Mouse (Mus musculus): Measurements from ENCODE around the gene Gid8.
"Not testable (repeated sequence)": the region's sequence is repeated elsewhere in the genome, so short reads cannot be mapped to it uniquely, and the experiment has no call there.

Gid8 gene

GRCm38 (mm10) chr2:180710276-180711155, 599 bp downstream of the Gid8 start:
- no peak for DNase-seq

- no peak for DNase-seq
Observed at GRCm38 (mm10) chr2:180711527-180711926, 1.6 kb downstream of the Gid8 start.

DNA sequence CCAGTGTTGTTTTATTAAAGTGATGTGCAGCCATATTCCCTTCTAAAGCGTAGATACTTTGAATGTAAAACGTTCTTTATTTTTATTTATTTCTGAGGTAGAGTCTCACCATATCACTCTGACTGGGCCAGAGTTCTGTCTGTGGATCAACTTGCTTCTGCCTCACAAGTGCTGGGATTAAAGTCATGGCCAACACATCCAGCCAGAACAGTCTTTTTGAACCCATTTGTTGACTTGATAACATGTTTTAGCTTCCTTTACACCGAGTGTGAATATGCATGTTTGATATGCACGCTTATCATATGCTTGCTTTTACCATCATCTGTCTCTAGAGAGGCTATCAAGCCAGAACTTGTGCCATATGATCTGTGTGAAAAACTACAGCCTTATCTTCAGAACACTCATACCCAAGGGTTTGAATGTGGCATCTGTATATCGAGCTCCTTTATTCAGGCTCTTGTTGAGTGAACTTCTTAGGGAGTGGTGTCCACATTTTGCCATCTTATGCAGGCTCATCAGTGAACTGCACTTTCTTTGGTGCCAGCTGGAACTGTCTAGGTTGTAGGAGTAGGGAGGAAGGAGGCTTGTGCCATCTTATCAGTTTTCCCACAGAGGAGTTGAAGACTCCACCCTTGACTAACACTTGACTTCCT, 2.2 kb downstream of the Gid8 start:
- no peak for DNase-seq

DNA sequence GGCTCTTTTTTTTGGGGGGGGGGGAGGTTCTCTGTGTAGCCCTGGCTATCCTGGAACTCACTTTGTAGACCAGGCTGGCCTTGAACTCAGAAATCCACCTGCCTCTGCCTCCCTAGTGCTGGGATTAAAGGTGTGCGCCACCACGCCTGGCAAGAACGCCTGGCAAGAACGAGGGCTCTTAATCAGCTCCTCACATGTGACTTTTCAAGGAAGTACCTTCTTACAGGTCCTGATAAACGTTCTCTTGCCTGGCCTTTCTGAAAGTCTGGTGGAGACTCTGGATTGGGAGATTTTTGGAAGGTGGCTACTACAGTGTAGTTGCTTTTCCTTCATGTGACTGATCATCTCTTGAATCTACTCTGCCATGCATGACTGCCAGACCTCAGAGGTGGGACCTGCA, 12.8 kb downstream of the Gid8 start:
- DNase-seq: not testable (repeated sequence)

- no peak for DNase-seq
Observed at GRCm38 (mm10) chr2:180723865-180724264, 13.9 kb downstream of the Gid8 start.

DNA sequence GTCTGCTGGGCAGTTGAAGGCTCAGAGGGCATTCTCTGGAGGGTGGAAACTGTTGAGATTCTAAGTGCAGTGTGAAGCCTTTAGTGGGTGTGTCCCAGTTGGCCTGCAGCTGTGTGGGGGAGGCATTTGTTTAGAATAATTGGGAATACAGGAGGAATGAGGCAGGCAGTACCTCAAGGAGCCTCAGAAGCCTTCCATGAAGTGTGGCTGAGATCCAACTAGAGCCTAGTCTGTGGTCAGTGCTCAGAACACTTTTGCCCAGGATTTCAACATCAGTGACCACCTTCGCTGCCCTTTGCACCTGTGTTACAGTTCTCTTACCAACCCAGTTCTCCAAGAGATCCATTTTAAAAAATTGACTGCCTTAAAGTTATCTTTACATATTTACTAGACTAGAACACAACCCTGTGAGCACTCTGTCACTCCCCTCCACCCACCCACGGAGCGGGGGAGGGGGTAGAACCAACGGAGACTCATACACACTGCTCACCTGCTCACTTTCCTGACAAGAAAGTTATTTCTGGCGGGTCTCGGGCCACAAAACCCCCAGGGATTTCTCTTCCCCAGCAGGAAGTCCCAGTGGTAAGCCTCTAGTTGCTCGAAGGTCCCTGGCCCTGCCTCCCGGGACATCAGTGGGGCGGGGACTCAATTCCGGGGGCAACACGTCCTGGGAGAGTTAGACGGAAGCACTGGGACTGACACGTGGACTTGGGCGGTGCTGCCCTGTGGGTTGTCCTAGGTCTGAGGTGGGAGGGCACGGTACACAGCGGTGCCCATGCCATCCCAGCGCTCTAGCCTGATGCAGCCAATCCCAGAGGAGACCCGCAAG, 14.9 kb downstream of the Gid8 start, which contains the start of gene Slc17a9:
Gene Slc17a9 (plus strand): TSS at position 679 of the 829 bp plus-strand sequence.
- DNase-seq: peak; percentile 72

DNA sequence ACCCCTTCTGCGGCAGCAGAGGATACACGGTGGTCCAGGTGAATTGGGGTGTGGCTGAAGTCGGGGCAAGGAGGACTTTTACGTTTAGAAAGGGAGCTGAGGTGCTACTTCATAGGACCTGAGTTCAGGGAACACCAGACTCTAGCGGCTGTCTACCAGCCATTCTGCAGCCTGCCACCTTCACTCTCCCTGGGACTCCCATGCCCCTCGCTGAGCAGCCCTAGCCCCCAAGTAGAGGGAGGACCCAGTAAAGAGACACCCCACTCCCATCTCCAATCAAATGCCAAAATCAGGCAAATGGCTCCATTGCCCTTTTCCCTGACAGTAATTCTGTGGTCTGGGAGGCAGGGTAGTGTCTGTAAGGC, 15.5 kb downstream of the Gid8 start:
- DNase-seq: no peak

DNA sequence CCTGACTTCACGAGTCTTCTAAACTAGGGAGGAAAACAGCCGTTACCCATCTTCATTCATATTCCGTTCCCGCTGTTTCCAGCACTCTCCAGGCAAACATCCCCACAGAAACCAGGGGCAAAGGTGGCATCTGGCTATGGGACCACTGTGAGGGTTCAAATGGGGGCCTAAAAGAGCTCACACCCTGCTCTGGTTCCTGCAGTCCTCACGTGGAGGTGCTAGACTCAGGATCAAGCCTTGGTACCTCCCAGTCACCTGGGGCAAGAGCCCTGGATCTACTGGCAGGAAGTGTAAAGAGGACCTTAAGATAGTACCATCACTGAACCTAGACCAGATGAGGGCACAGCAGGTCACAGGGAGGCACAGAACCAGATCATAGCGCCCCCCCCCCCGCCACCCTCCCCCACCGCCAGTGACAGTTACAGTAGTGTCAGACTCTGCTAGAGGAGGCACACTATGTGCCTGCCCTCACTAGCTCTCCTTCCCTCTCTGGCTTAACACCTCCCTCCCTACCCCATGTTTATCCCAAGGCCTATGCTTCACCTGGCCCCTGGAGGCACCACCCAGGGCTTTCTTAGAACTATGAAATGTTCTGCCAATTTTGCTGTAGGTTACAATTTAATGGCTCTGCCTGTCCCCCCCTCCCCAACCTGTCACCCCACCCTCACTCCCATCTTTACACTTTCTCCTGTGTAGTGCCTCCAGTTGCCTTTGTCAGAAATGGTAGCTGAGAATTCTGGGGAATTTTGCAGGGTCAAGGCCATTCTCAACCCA, 16.1 kb downstream of the Gid8 start:
- DNase-seq: no peak

- no peak for DNase-seq
Observed at GRCm38 (mm10) chr2:180726658-180727442, 16.9 kb downstream of the Gid8 start.

- DNase-seq: no peak
Observed at GRCm38 (mm10) chr2:180727613-180728021, 17.7 kb downstream of the Gid8 start.

GRCm38 (mm10) chr2:180731036-180731435, 21.1 kb downstream of the Gid8 start:
- no peak for DNase-seq

- no peak for DNase-seq
Observed at GRCm38 (mm10) chr2:180731984-180732383, 22.1 kb downstream of the Gid8 start.

DNA sequence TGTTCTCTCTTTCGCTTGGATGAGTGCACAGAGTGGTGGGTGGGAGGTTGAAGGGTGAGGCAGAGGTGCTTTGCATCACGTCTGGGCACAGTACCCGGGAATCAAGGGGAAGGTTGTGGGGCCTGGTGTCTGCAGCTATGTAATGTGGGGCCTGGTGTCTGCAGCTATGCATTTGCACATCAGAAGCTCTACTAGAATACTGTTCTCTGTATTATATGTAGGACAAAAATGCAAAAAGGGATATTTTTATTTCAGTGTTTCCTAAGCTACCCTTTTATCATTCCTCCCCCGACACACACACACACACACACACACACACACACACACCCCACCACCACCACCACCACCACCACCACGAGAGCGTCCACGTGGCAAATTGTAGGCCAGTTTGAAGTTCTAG, 25.3 kb downstream of the Gid8 start:
- DNase-seq: no peak

DNA sequence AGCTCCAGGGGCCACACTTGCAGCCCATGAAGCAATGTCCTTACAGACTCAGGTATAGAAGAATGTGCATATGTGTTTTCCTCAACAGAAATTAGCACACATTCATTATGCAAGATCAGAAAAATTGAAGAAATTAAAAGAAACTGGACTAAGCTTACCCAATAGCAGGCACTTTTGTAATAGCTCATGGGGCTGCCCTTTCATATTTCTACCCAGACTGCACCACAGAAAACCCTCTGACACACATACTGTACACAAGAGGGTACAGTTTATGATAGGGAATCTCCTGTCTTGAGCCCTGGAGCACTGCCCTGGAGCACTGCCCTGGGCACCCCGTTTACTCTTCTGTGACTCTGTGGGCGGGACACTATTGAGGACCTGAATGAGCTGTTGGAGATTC, 28.1 kb downstream of the Gid8 start:
- no peak for DNase-seq

DNA sequence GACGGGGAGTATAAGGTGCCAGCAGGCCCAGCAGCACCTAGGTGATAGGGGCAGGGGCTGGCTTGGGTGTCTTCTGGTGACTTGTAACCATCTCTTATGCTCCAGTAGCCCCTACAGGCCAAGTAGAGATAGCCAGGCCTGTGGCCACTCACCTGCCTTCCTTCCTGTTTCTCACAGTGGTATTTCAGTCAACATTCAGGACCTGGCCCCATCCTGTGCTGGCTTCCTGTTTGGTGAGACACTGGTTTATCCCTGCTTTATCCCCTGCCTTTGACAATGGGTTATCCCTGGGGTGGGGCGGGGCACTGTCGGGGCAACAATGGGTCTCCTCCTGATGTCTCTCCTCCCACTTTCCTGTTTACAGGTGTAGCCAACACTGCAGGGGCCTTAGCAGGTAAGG, 30.4 kb downstream of the Gid8 start:
- no peak for DNase-seq

- DNase-seq: no peak
Observed at GRCm38 (mm10) chr2:180741421-180741820, 31.5 kb downstream of the Gid8 start.

GRCm38 (mm10) chr2:180742820-180743219, 32.9 kb downstream of the Gid8 start:
- DNase-seq: no peak

- no peak for DNase-seq
Observed at GRCm38 (mm10) chr2:180743321-180743720, 33.4 kb downstream of the Gid8 start.

- peak; percentile 88 for DNase-seq
Observed at GRCm38 (mm10) chr2:180745248-180745927, 35.5 kb downstream of the Gid8 start.

DNA sequence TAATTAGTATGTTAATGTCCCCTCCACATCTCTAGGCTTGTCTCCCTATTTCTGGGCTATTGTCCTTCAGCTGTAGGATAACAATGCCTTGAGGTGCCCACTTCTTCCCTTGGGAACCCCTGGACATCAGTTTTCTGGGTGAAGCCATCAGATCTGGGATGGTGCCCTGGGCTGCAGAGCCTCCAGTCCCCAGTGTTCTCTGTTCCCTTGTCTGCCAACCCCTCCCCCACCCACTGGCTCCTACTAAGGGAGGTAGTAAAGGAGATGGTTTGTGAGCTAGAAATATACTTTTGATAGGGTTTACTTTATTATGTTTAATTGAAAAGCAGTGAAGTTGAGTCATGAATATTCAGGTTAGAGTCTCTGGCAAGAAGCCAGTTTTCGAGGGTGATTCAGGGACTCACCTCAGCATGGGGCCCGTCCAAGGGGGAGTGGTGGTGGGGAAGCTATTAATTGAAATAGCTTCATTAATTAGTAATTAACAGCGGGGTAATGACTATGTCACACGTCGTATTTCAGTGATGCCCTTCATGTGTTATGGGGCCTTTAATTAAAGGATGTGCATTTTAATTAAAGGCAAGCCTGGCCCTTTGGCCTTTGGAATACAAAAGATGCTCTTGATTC, 36.8 kb downstream of the Gid8 start:
- no peak for DNase-seq

- DNase-seq: no peak
Observed at GRCm38 (mm10) chr2:180748904-180749303, 39.0 kb downstream of the Gid8 start.
